Mouse (Mus musculus): ENCODE measurements around the gene Lrcol1. TPM values are rescaled to one million over a fixed set of nuclear protein-coding genes. Genes with fewer than 3 reads are reported as not detected.

Gene Lrcol1
- polyA plus RNA-seq, 1 experiment = not detected

Other genes with a start within 250 kb of the Lrcol1 start
- gene Plcxd1, start 244.8 kb upstream of the Lrcol1 start, polyA plus RNA-seq (2012; ENCODE audit: insufficient read depth, insufficient read length, missing spikeins) = not detected in 2 replicates
- 13.1 and 15.4 TPM in 2 replicates for gene Gtpbp6, start 236.5 kb upstream of the Lrcol1 start, polyA plus RNA-seq (2012; ENCODE audit: insufficient read depth, insufficient read length, missing spikeins)
- gene Zfp605, start 234.6 kb upstream of the Lrcol1 start, polyA plus RNA-seq (2012; ENCODE audit: insufficient read depth, insufficient read length, missing spikeins) = 1.7 and 3.0 TPM in 2 replicates
- 8.1 and 9.0 TPM in 2 replicates for gene Chfr, start 208.9 kb upstream of the Lrcol1 start, polyA plus RNA-seq (2012; ENCODE audit: insufficient read depth, insufficient read length, missing spikeins)
- 13.3 and 14.6 TPM in 2 replicates for gene Golga3, start 168.0 kb upstream of the Lrcol1 start, polyA plus RNA-seq (2012; ENCODE audit: insufficient read depth, insufficient read length, missing spikeins)
- gene Ankle2, start 113.7 kb upstream of the Lrcol1 start, polyA plus RNA-seq (2012; ENCODE audit: insufficient read depth, insufficient read length, missing spikeins) = 10.3 and 17.3 TPM in 2 replicates
- gene Pgam5, start 74.8 kb upstream of the Lrcol1 start, polyA plus RNA-seq (2012; ENCODE audit: insufficient read depth, insufficient read length, missing spikeins) = 23.3 and 26.3 TPM in 2 replicates
- 21.3 and 26.9 TPM in 2 replicates for gene Pxmp2, start 58.5 kb upstream of the Lrcol1 start, polyA plus RNA-seq (2012; ENCODE audit: insufficient read depth, insufficient read length, missing spikeins)
- 0.79 and 1.4 TPM in 2 replicates for gene Pole, start 58.4 kb upstream of the Lrcol1 start, polyA plus RNA-seq (2012; ENCODE audit: insufficient read depth, insufficient read length, missing spikeins)
- not detected in 2 replicates for gene P2rx2, start 1.5 kb upstream of the Lrcol1 start, polyA plus RNA-seq (2012; ENCODE audit: insufficient read depth, insufficient read length, missing spikeins)
- 10.4 and 12.2 TPM in 2 replicates for gene Fbrsl1, start 103.8 kb downstream of the Lrcol1 start, polyA plus RNA-seq (2012; ENCODE audit: insufficient read depth, insufficient read length, missing spikeins)
- gene Galnt9, start 199.6 kb downstream of the Lrcol1 start, polyA plus RNA-seq (2012; ENCODE audit: insufficient read depth, insufficient read length, missing spikeins) = not detected in 2 replicates